Comparison of ENCODE assay signal across 24 mouse cellular contexts in the genomic region with DNA sequence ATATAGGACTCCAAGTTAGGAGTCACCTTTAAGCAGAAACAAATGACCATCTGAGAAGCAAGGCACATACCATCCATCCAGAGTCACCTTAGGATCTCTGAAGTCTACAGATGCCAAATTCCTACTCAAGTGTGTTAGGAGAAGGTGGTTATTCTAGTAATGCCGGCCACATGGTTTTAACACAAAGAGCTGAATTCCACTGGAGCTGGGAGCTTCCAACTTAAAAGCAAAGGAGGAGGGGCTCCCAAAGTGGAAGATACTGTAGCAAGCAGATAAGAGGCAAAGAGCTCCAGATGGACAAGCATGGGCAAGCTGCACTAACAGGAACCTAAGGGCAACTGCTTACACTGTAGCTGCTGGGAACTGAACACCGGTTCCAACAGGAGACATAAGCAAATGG.
"Had no signal": no experiment of that assay in that cellular context is flagged by ENCODE, and none has a peak within 500 bp of the region (broad histone marks: within the 10 kb centered on the region; RNA-seq: fewer than 3 reads in every experiment).

No protein-coding gene starts in this region.

- H3K27me3 ChIP-seq: heart, embryonic 12.5 days; hindbrain, embryonic 12.5 days; intestine, embryonic 15.5 days; limb, embryonic 12.5 days had no signal

- H3K9me3 ChIP-seq: heart, embryonic 10.5 days; heart, embryonic 12.5 days; hindbrain, embryonic 10.5 days; hindbrain, embryonic 12.5 days; intestine, embryonic 15.5 days; limb, embryonic 10.5 days; limb, embryonic 12.5 days had no signal

- H3K4me3 ChIP-seq: gastrocnemius, adult 2 months; heart, embryonic 10.5 days; heart, embryonic 12.5 days; hindbrain, embryonic 10.5 days; hindbrain, embryonic 12.5 days; intestine, embryonic 15.5 days; layer of hippocampus, adult 2 months; left cerebral cortex, adult 2 months; limb, embryonic 10.5 days; limb, embryonic 12.5 days had no signal

- DNase-seq: gastrocnemius, postnatal 10 days; gastrocnemius, postnatal 25 days; heart, adult 18-20 months; heart, postnatal 10 days; heart, postnatal 4 days; kidney, adult 18-20 months; kidney, adult 8-10 months; kidney, postnatal 10 days; kidney, postnatal 25 days; kidney, postnatal 4 days had no signal

- H3K36me3 ChIP-seq: heart, embryonic 10.5 days; heart, embryonic 12.5 days; hindbrain, embryonic 10.5 days; hindbrain, embryonic 12.5 days; intestine, embryonic 15.5 days; limb, embryonic 10.5 days; limb, embryonic 12.5 days had no signal

- H3K27ac ChIP-seq: gastrocnemius, adult 2 months; heart, embryonic 10.5 days; hindbrain, embryonic 10.5 days; hindbrain, embryonic 12.5 days; hindbrain, embryonic 14.5 days; intestine, embryonic 15.5 days; layer of hippocampus, adult 2 months; left cerebral cortex, adult 2 months; limb, embryonic 10.5 days; limb, embryonic 12.5 days had no signal

- H3K4me2 ChIP-seq: heart, embryonic 12.5 days; hindbrain, embryonic 12.5 days; hindbrain, embryonic 14.5 days; intestine, embryonic 15.5 days; limb, embryonic 12.5 days had no signal

- ATAC-seq: hindbrain, embryonic 16.5 days; inflammation-experienced regulatory T-cells, adult 6 months; intestine, embryonic 15.5 days; intestine, postnatal 0 days had no signal

- H3K9ac ChIP-seq: heart, embryonic 12.5 days; hindbrain, embryonic 12.5 days; hindbrain, embryonic 14.5 days; intestine, embryonic 15.5 days; limb, embryonic 12.5 days had no signal
